Mouse (Mus musculus): ENCODE results near the gene Cyp11a1.

GRCm38 (mm10) chr9:58028841-58029240, 22.6 kb downstream of the Cyp11a1 start:
- TF ChIP-seq CTCF (IDR thresholded peaks at IDR 0.05): no peak
- no peak for TF ChIP-seq POLR2A (IDR thresholded peaks at IDR 0.05; ENCODE audit: insufficient read depth, low read depth, low read length)
